20 mouse cellular contexts compared by ENCODE assay signal in the genomic region with DNA sequence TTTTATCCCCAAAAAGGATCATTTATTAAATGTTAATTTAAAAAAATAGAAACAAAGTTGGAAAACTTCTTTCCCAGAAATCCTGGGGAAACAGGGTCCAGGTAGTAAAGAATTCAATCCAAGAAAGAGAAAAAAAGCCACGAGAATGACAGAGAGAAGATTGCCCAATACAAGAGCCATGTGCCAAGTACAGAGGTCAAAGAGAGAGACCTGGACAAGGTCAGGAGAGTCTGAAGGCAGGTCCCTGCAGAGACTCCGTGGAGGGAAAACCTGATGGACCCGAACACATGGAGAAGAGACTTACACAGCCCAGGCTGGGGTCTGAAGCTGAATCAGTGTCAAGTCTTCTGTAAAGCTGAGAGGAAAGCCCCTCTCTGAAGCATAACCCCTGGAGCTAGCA.
DNase-seq lines count a peak whose midpoint lies in the region; ATAC-seq and TF ChIP-seq lines count a peak whose summit lies in the region.
"Had no signal": no experiment of that assay in that cellular context is flagged by ENCODE, and none has a peak within 500 bp of the region (broad histone marks: within the 10 kb centered on the region; RNA-seq: fewer than 3 reads in every experiment).

No protein-coding gene starts in this region.

- H3K36me3 ChIP-seq in kidney, adult 2 months (ENCODE audit: control insufficient read depth, insufficient read depth, low read length) = no peaks in the 10 kb centered on the region
- no peaks in the 10 kb centered on the region for H3K36me3 ChIP-seq in liver, adult 2 months (ENCODE audit: control insufficient read depth, insufficient read depth, low read length)
- no peaks in the 10 kb centered on the region for H3K36me3 ChIP-seq in liver, embryonic 12.5 days
- H3K36me3 ChIP-seq: embryonic facial prominence, embryonic 13.5 days; embryonic facial prominence, embryonic 15.5 days; forebrain, embryonic 10.5 days; forebrain, embryonic 12.5 days had no signal

- H3K27ac ChIP-seq in kidney, adult 2 months (ENCODE audit: insufficient read depth, low read depth, low read length) = no peak overlapping the region
- H3K27ac ChIP-seq in liver, adult 2 months (replicated peaks; ENCODE audit: insufficient read depth, low read depth, low read length) = no peak overlapping the region
- no peak overlapping the region for H3K27ac ChIP-seq in liver, embryonic 12.5 days
- H3K27ac ChIP-seq: embryonic facial prominence, embryonic 13.5 days; embryonic facial prominence, embryonic 15.5 days; forebrain, embryonic 10.5 days; forebrain, embryonic 12.5 days had no signal

- TF ChIP-seq CTCF in kidney, adult 2 months (conservative IDR thresholded peaks at IDR 0.05; ENCODE audit: insufficient read depth, insufficient read length, low read depth, low read length) = no peak
- TF ChIP-seq CTCF in liver, adult 2 months (IDR thresholded peaks at IDR 0.05; ENCODE audit: low read depth, low read length) = no peak

- no peak overlapping the region for H3K4me3 ChIP-seq in kidney, adult 2 months (ENCODE audit: insufficient read depth, low read depth, low read length)
- no peak overlapping the region for H3K4me3 ChIP-seq in liver, adult 2 months (ENCODE audit: insufficient read depth, low read depth, low read length)
- H3K4me3 ChIP-seq in liver, embryonic 12.5 days = no peak overlapping the region
- H3K4me3 ChIP-seq: embryonic facial prominence, embryonic 13.5 days; embryonic facial prominence, embryonic 15.5 days; erythroblast, embryonic 14.5 days; forebrain, embryonic 10.5 days; forebrain, embryonic 12.5 days had no signal

- H3K79me2 ChIP-seq in liver, adult 2 months (ENCODE audit: control insufficient read depth, insufficient read depth, low read length) = no peaks in the 10 kb centered on the region

- H3K9ac ChIP-seq in liver, adult 2 months (ENCODE audit: low read depth, low read length) = no peak overlapping the region
- H3K9ac ChIP-seq in liver, embryonic 12.5 days = no peak overlapping the region
- H3K9ac ChIP-seq: embryonic facial prominence, embryonic 13.5 days; embryonic facial prominence, embryonic 15.5 days; forebrain, embryonic 12.5 days had no signal

- WGBS in kidney, adult 2 months = 61% methylated on average over 3 of the region's 3 CpGs
- 24% methylated on average over 3 of the region's 3 CpGs for WGBS in liver, adult 2 months
- 45% methylated on average over 3 of the region's 3 CpGs for WGBS in liver, embryonic 12.5 days (ENCODE audit: insufficient replicate concordance)

- no peak for TF ChIP-seq POLR2A in kidney, adult 2 months (IDR thresholded peaks at IDR 0.05; ENCODE audit: low read depth, low read length)
- no peak for TF ChIP-seq POLR2A in liver, adult 2 months (IDR thresholded peaks at IDR 0.05; ENCODE audit: extremely low read depth, insufficient read depth, low read length)

- no peaks in the 10 kb centered on the region for H3K4me1 ChIP-seq in kidney, adult 2 months (ENCODE audit: control insufficient read depth, insufficient read depth, low read length)
- H3K4me1 ChIP-seq in liver, adult 2 months (ENCODE audit: control insufficient read depth, insufficient read depth, low read length) = peaks cover 4% of the 10 kb centered on the region
- no peaks in the 10 kb centered on the region for H3K4me1 ChIP-seq in liver, embryonic 12.5 days
- H3K4me1 ChIP-seq: embryonic facial prominence, embryonic 13.5 days; embryonic facial prominence, embryonic 15.5 days; forebrain, embryonic 10.5 days; forebrain, embryonic 12.5 days had no signal

- DNase-seq in adrenal gland, postnatal 10 days = peak; percentile 36
- DNase-seq in adrenal gland, postnatal 25 days = no peak
- peak; percentile 35 for DNase-seq in kidney, adult 2 months
- DNase-seq in kidney, postnatal 10 days = no peak
- DNase-seq in liver, adult 2 months (ENCODE audit: extremely low read depth, low read depth, low spot score) = peak; percentile 80
- DNase-seq: cerebellum, adult 11 months; cerebellum, adult 18-20 months; cerebellum, adult 8-10 months; cerebellum, adult 9-11 months; cerebellum, postnatal 14 days; cerebellum, postnatal 36 days; embryo, embryonic 11 days had no signal

- no peak for ATAC-seq in liver, embryonic 12.5 days
- ATAC-seq: forebrain, embryonic 14.5 days; forebrain, embryonic 16.5 days had no signal

- H3K27me3 ChIP-seq in kidney, adult 2 months (replicated peaks; ENCODE audit: control insufficient read depth, insufficient read depth, low read length) = no peaks in the 10 kb centered on the region
- no peaks in the 10 kb centered on the region for H3K27me3 ChIP-seq in liver, adult 2 months (ENCODE audit: control insufficient read depth, insufficient read depth, low read length)
- no peaks in the 10 kb centered on the region for H3K27me3 ChIP-seq in liver, embryonic 12.5 days (replicated peaks)
- H3K27me3 ChIP-seq: embryonic facial prominence, embryonic 13.5 days; embryonic facial prominence, embryonic 15.5 days; forebrain, embryonic 12.5 days had no signal

- no peak overlapping the region for H3K4me2 ChIP-seq in liver, embryonic 12.5 days
- H3K4me2 ChIP-seq: embryonic facial prominence, embryonic 13.5 days; embryonic facial prominence, embryonic 15.5 days; forebrain, embryonic 12.5 days had no signal

- no peaks in the 10 kb centered on the region for H3K9me3 ChIP-seq in liver, embryonic 12.5 days (replicated peaks)
- H3K9me3 ChIP-seq: embryonic facial prominence, embryonic 13.5 days; embryonic facial prominence, embryonic 15.5 days; forebrain, embryonic 10.5 days; forebrain, embryonic 12.5 days had no signal

Comparison
In these comparisons a context has a peak if more than half of its experiments do, and no peak if none do; other contexts are left out.
1. DNase-seq: peak in adrenal gland, postnatal 10 days (single experiment), kidney, adult 2 months (single experiment) and liver, adult 2 months (single experiment); none in adrenal gland, postnatal 25 days (single experiment) and kidney, postnatal 10 days (single experiment).